Mouse (Mus musculus) limb, embryonic 11.5 days (tissue): ENCODE data around the gene Stoml3. TPM values are rescaled to one million over a fixed set of nuclear protein-coding genes. Genes with fewer than 3 reads are reported as not detected.

Experiments
- ATAC-seq: fragments of 200-750 bp; cut with Nextera tagmentation; 2 replicates; pipeline ENCODE4 v1.8.0; 2017; ENCODE audit warnings: low read depth; ENCODE audit not compliant: insufficient number of reproducible peaks, low FRiP score, low TSS enrichment
- DNase-seq: peaks from one replicate; pipeline ENCODE4 v3.0.0-alpha.2; 2015; ENCODE audit warnings: low spot score
- H3K27ac ChIP-seq: fragments of 300-500 bp; sonication (generic); replicated peaks from 2 replicates; pipeline ENCODE4 v1.5.1; 2014; ENCODE audit warnings: low read depth, mild to moderate bottlenecking, low read length
- H3K27me3 ChIP-seq: fragments of 300-500 bp; sonication (generic); 2 replicates; pipeline ENCODE4 v1.6.1; 2014; ENCODE audit warnings: mild to moderate bottlenecking, low read length, mixed read lengths; ENCODE audit not compliant: control insufficient read depth, insufficient read depth
- H3K36me3 ChIP-seq: fragments of 300-500 bp; sonication (generic); 2 replicates; pipeline ENCODE4 v1.6.1; 2014; ENCODE audit warnings: mild to moderate bottlenecking, low read length, moderate library complexity, mixed read lengths; ENCODE audit not compliant: control insufficient read depth, insufficient read depth
- H3K4me1 ChIP-seq: fragments of 300-500 bp; sonication (generic); 2 replicates; pipeline ENCODE4 v1.6.1; 2014; ENCODE audit warnings: low read length, mixed read lengths; ENCODE audit not compliant: control insufficient read depth, insufficient read depth
- H3K4me2 ChIP-seq: fragments of 300-500 bp; sonication (generic); 2 replicates; pipeline ENCODE4 v1.6.1; 2014; ENCODE audit warnings: low read depth, mild to moderate bottlenecking, moderate library complexity; ENCODE audit not compliant: severe bottlenecking
- H3K4me3 ChIP-seq: fragments of 300-500 bp; sonication (generic); 2 replicates; pipeline ENCODE4 v1.5.1; 2014; ENCODE audit warnings: low read depth, low read length
- H3K9ac ChIP-seq: fragments of 300-500 bp; sonication (generic); 2 replicates; pipeline ENCODE4 v1.6.1; 2014; ENCODE audit warnings: mild to moderate bottlenecking, low read length
- H3K9me3 ChIP-seq: fragments of 300-500 bp; sonication (generic); 2 replicates; pipeline ENCODE4 v1.6.1; 2016; ENCODE audit warnings: low read length; ENCODE audit not compliant: control insufficient read depth
- WGBS: fragments of 180-500 bp; shearing (Covaris S2); extraction: QIAGEN DNeasy Blood & Tissue Kit; methylation state at CpG from one replicate; pipeline ENCODE4 v1.1.7; 2014; 5-methylcytosine and 5-hydroxymethylcytosine counted together
- polyA plus RNA-seq: library from polyadenylated mRNA; unstranded; fragments of >200 nt; fragmentation: Nextera tagmentation; extraction: Ambion mirVana; gene quantifications from 2 replicates; pipeline ENCODE4 v1.2.1, GENCODE M21; 2014

The Stoml3 gene
- polyA plus RNA-seq, 1 experiment from 2014 or later, result not detected

DNA sequence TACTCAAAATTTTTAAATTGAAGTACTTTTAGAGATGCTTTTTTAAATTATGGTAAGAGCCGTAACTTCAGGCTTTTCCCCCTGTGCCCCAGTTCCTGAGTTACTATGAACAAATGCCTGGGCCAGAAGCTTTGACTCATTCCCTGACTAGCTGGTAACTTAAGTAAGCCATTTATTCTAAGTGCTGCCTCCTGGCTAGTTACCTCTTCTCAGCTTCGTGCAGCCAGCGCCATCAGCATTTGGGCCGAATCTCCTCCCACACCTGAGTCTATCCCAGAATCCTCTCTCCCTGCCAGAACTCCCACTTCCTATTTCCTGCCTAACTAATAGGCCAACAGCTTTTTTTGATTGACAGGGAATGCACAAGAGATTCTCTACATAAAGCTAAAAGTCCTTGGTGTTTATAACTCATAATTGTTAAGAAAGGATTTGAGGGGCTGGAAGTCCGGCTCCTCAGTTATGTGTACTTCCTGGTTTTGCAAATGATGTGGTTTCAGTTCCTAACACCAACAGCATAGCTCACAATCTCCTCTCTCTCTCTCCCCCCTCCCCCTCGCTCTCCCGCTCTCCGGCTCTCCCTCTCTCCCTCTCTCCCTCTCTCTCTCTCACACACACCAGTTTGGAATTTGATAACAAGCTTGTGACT is 4.9 kb upstream of the Stoml3 start:
- DNase-seq, result no peak
- Histone ChIP-seq H3K27me3 (no peaks in the 10 kb centered on the region), H3K27ac (no peak overlapping the region), H3K36me3 (peaks cover 6% of the 10 kb centered on the region; the same call in 1 of the 2 replicates), H3K9ac (no peak overlapping the region), H3K4me1 (no peaks in the 10 kb centered on the region), H3K9me3 (no peaks in the 10 kb centered on the region), H3K4me2 (no peak overlapping the region), H3K4me3 (no peak overlapping the region)
- no peak for ATAC-seq
- WGBS, result 85% methylated on average over 8 of the region's 8 CpGs

DNA sequence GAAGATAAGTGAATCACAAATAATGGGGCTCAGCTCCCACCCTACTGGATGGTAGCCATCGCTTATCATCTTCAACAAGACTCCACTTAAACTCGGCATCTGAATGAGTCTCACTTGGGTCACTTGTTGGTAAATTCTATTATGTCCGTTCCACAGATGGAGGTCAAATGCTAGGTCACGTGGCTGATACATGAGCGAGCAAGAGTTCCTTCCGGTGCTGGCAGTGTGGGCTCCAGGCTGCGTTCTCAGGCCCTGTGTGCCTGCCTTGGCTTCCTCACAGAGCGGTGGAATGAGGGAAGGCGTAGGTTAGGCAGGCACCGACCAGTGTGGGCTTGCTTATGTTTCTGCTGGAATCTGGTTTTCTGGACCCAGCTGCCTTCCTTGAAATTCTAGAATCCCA is 1.9 kb upstream of the Stoml3 start:
- ATAC-seq (no peak), DNase-seq (no peak)
- Histone ChIP-seq H3K4me1 (no peaks in the 10 kb centered on the region), H3K27me3 (no peaks in the 10 kb centered on the region), H3K4me2 (no peak overlapping the region), H3K36me3 (no peaks in the 10 kb centered on the region; the same call in 1 of the 2 replicates), H3K4me3 (no peak overlapping the region), H3K27ac (no peak overlapping the region), H3K9me3 (no peaks in the 10 kb centered on the region), H3K9ac (no peak overlapping the region)
- WGBS, result 86% methylated on average over 10 of the region's 10 CpGs

DNA sequence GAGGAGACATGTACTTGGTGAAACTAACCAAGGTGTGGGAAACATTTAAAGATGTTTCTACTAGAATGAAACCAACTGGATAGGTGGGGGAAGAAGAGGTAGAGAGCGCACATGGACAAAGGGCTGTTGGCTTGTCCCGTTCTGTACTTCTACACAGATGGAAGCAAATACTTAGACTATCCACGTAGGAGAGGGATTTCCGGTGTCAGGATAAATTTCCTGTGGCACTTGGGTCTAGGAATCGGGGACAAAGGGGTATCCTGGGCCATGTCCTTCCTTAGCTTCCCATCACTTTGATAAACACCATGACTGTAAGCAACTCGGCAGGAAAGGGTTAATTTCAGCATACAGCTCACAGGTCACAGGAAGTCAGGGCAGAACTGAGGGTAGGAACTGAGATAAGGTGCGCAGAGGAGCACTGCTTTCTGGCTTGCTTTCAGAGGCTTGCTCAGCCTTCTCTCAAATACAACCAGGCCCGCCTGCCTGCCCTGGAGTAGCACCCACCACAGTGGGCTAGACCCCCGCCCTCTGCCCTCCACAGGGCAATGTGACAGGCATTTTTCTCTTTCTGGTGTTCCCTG is 1.4 kb upstream of the Stoml3 start:
- H3K27me3 ChIP-seq, result no peaks in the 10 kb centered on the region
- ATAC-seq, result no peak

DNA sequence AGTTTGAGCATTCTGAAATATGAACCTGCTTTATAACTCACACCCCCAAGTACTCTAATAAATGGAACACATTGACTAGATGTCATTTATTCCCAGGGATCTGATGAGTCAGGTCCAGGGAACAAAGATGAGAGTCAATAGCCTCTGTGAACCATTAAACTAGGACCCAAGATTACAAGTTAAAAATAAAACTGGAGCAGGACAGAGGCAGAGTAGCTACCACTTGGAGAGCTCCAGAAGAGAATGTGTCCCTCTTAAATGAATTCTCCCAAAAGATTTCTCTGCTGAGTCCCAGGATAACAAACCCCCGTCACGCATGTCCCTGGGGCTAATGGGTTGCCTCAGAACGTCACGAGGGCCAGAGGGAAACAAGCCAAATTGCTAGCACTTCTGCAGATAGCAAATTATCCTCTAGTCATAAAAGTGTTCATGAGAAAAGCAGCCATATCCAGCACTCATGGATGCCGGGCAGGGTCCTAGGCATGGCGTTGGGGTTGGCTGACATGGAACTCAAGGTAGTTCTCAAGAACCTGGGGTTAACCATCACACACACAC is 10.0 kb downstream of the Stoml3 start:
- DNase-seq, result no peak
- H3K27me3 ChIP-seq, result no peaks in the 10 kb centered on the region
- ATAC-seq, result no peak
- H3K9me3 ChIP-seq, result no peaks in the 10 kb centered on the region
- no peak overlapping the region for H3K4me3 ChIP-seq
- no peak overlapping the region for H3K9ac ChIP-seq
- WGBS, result 82% methylated on average over 6 of the region's 6 CpGs
- H3K27ac ChIP-seq, result no peak overlapping the region
- H3K36me3 ChIP-seq, result no peaks in the 10 kb centered on the region
- H3K4me1 ChIP-seq, result no peaks in the 10 kb centered on the region
- H3K4me2 ChIP-seq, result no peak overlapping the region

More for the DNA sequence above, 1.4 kb upstream of the Stoml3 start:
- no peaks in the 10 kb centered on the region for H3K36me3 ChIP-seq
- no peak overlapping the region for H3K9ac ChIP-seq
- WGBS, result 64% methylated on average over 9 of the region's 9 CpGs
- no peaks in the 10 kb centered on the region for H3K4me1 ChIP-seq
- no peak for DNase-seq
- H3K9me3 ChIP-seq, result no peaks in the 10 kb centered on the region
- H3K4me2 ChIP-seq, result no peak overlapping the region
- H3K27ac ChIP-seq, result no peak overlapping the region
- no peak overlapping the region for H3K4me3 ChIP-seq

DNA sequence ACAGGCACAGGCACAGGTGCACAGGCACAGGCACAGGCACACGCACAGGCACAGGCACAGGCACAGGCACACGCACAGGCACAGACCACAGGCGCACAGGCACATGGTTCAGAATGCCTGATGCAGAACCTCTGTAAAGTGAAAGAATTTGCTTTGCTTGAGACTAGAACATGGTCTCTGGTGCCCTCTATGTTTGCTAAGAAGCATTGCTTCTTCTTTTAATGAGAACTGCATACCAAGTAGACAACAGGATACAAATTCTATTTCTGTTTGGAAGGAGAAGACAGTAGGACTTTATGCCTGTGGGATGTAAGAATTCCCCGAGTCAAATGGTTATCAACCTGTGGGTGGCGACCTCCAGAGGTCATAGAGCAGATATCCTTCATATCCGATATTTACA is 14.0 kb downstream of the Stoml3 start:
- Histone ChIP-seq H3K4me2 (no peak overlapping the region), H3K9me3 (no peaks in the 10 kb centered on the region), H3K27ac (no peak overlapping the region), H3K4me1 (no peaks in the 10 kb centered on the region), H3K27me3 (no peaks in the 10 kb centered on the region), H3K36me3 (no peaks in the 10 kb centered on the region), H3K4me3 (no peak overlapping the region), H3K9ac (no peak overlapping the region)
- no peak for DNase-seq
- WGBS, result 76% methylated on average over 6 of the region's 6 CpGs
- ATAC-seq, result no peak

DNA sequence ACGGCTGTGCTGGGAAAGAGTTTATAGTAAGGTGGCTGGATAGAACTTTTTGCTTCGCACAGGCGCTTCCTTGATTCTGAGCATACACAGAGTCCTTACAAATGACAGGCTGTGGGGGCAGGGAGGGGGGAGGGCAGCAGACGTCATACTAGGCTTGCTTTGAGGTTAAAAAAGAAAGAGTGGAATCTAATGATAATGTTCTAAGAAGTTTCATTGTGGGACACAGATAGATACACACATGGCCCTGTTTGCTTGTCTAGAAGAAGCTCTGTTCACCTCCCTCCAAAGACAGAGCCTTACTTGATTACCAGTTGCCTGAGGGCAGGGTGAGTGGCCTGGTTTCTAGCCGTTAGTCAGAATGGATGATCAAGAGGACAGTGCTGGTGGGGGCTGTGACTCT is 24.6 kb downstream of the Stoml3 start:
- WGBS, result 59% methylated on average over 5 of the region's 5 CpGs
- Histone ChIP-seq H3K4me3 (no peak overlapping the region), H3K9me3 (no peaks in the 10 kb centered on the region), H3K27me3 (no peaks in the 10 kb centered on the region), H3K4me2 (no peak overlapping the region), H3K36me3 (no peaks in the 10 kb centered on the region), H3K4me1 (no peaks in the 10 kb centered on the region), H3K9ac (no peak overlapping the region), H3K27ac (no peak overlapping the region)
- ATAC-seq (no peak), DNase-seq (no peak)

DNA sequence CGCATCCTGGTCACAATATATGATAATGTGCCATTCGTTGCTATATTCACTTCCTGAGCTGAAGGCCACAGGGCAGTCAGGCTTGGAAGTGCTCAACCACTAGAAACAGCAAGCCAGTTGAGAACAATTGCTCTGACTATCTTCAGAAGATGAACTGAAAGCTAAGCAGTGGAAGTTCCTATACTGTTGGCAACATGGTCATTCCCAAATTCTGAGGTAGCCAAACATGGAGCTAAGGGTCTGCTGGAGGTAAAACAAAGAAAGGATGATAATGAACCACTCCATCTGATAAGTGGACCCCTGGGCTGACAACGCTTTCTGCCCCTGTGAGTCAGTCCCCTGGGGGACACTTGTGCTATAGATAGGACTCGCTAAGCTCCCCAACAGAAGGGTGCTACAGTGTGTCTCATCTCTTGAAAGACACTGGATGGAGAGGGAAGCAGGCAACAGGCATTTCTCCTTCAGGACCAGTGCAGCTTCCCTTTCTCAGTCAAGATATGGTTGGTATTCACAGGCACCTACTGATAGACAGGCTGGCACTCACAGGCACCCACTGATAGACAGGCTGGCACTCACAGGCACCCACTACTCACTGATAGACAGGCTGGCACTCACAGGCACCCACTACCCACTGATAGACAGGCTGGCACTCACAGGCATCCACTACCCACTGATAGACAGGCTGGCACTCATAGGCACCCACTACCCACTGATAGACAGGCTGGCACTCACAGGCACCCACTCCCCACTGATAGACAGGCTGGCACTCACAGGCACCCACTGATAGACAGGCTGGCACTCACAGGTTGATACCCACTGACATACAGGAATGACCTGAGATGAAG is 26.0 kb downstream of the Stoml3 start:
- H3K27me3 ChIP-seq, result no peaks in the 10 kb centered on the region
- H3K36me3 ChIP-seq, result no peaks in the 10 kb centered on the region
- ATAC-seq (no peak), DNase-seq (no peak)
- no peak overlapping the region for H3K27ac ChIP-seq
- no peak overlapping the region for H3K4me2 ChIP-seq
- H3K4me1 ChIP-seq, result no peaks in the 10 kb centered on the region
- no peak overlapping the region for H3K4me3 ChIP-seq
- H3K9ac ChIP-seq, result no peak overlapping the region
- 89% methylated on average over 4 of the region's 4 CpGs for WGBS
- no peaks in the 10 kb centered on the region for H3K9me3 ChIP-seq

DNA sequence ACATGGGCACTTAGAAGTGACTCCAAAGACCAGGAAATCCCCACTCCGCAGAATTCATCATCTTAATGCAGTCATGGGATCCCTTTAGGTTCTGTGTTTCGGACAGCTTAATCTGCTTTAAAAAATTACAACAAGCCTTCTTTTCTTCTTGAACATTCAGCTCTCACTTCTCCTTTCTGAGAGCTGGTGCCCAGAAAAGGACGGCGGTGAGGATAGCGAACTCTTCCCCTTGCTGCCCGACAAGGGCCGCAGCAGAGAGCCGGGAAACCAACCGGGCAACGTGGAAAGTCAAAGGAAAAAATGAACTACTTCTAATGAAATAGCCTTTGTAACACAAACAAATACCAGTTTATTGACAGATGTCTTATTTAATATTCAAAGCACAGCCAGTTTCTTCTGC is 34.3 kb downstream of the Stoml3 start:
- Histone ChIP-seq H3K36me3 (no peaks in the 10 kb centered on the region), H3K4me1 (no peaks in the 10 kb centered on the region), H3K9me3 (no peaks in the 10 kb centered on the region), H3K27ac (no peak overlapping the region), H3K27me3 (no peaks in the 10 kb centered on the region), H3K4me3 (no peak overlapping the region), H3K4me2 (no peak overlapping the region), H3K9ac (no peak overlapping the region)
- ATAC-seq (no peak), DNase-seq (no peak)
- 93% methylated on average over 10 of the region's 10 CpGs for WGBS
